Mouse (Mus musculus): ENCODE results near the gene Il1rapl1.

Il1rapl1 gene

DNA sequence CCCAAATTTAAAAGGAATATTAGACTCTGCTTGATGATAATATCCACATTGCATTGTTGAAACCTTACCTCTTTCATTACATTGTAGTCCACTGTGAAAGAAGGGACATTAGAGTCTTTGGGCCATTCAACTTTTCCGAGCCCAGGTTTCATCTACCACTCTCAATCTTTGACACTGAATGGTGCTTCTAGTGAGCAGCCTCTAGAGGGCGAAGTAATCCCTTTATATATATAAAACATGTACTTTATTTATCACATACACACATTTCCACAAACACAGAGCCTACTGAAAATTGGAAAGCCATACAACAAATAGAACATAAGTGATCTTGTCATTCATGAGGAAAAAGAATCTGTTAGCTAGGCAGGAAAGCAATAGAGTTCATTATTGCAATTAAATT is 459.8 kb downstream of the Il1rapl1 start:
- DNase-seq (ENCODE audit: low read depth, low spot score) = peak; percentile 40

DNA sequence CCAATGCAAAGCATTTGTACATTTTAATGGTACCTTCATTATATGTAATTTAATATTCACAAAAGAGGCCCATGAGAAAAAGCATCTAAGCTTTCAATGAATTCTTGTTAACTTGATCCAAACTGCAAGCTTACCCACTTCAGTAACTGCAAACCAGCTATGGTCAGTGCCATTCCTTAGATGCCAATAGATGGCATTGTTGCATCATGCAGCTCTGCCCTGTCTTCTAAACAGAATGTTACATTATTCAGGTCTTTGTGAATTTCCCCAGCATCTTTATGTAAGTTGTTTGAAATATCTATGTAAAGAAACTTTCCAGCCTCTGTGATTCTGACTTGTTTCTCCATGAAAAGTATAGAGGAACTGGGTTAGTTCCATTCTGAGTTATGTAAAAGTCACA is 514.5 kb downstream of the Il1rapl1 start:
- DNase-seq (ENCODE audit: low read depth, low spot score) = peak; percentile 61

DNA sequence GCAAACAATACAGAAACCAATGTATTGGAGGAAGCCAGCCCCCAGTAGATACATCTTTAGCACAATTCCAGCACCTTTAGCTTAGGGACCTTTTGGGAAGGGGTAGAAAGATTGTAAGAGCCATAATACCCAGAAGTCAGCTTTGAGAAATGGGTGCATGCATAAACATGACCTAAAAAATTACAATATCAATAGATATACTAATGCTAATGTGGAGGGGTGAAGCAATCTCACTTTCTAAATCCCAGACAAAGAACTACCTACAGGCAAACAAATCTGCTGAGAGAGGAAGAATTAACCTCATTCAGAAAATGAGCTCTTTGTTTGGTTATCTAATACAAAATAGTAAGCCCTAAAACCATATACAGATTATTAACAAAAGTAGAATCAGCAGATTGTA is 607.4 kb downstream of the Il1rapl1 start:
- DNase-seq (ENCODE audit: low read depth, low spot score) = no peak

DNA sequence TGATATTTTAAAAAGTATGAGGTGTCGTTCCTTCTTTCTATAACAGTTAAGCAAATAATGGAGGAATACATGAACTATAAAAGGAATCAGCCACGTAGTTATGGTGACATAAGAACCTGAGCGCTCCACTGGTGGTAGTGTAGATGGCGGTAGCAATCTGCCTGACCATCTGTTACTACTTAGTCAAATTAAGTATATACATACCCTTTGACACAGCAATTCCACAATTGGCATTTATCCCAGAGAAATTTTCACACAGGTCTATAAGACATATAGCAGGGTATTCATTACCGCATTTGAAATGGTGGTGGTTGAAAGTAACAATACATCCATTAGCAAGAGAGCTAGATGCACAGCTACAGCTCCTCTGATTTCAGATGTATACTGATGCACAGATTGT is 612.8 kb downstream of the Il1rapl1 start:
- DNase-seq (ENCODE audit: low read depth, low spot score) = no peak

- DNase-seq (ENCODE audit: low read depth, low spot score) = no peak
Observed at GRCm38 (mm10) chrX:87483416-87483815, 632.0 kb downstream of the Il1rapl1 start.

GRCm38 (mm10) chrX:87238191-87238590 is 877.3 kb downstream of the Il1rapl1 start:
- DNase-seq (ENCODE audit: low read depth, low spot score) = peak; percentile 94

- DNase-seq (ENCODE audit: low read depth, low spot score) = no peak
Observed at GRCm38 (mm10) chrX:87225280-87225679, 890.2 kb downstream of the Il1rapl1 start.

DNA sequence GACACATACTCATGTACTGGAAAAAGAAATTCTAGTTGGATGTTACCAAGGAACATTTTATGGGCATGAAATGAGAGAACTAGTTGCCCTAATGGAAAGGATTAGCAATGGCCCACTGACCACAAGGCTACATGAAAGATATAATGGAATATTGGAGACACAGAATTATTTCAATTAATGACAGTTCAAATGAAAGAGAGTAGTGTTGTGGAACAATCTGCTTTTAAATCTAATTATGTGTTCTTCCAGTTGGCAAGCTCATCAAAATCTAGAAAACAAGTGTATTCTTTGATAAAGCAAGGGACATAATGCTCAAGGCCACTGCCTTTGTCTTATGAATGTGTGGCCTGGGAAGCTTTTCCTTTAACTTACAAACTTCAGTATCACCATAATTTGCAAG is 1113.1 kb downstream of the Il1rapl1 start:
- no peak for DNase-seq (ENCODE audit: low read depth, low spot score)

GRCm38 (mm10) chrX:86955126-86955525 is 1160.3 kb downstream of the Il1rapl1 start:
- no peak for DNase-seq (ENCODE audit: low read depth, low spot score)

DNA sequence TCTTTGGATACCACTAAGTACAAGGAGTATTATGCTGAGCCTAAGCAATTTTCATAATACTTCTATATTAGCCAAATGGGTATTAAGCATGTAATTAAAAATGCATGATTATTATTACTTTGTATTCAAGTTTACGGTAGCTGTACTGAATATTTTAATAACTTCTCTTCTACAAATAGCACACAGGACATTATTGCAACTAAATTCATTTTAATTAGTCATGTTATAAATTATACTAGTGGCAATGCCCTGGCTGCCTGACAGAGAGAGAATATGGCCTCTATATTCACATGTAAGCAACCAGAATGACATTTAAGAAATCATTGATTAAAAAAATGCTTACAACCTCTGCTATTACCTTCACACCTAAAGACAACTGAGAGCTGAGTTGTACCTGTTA is 1160.8 kb downstream of the Il1rapl1 start:
- no peak for DNase-seq (ENCODE audit: low read depth, low spot score)

DNA sequence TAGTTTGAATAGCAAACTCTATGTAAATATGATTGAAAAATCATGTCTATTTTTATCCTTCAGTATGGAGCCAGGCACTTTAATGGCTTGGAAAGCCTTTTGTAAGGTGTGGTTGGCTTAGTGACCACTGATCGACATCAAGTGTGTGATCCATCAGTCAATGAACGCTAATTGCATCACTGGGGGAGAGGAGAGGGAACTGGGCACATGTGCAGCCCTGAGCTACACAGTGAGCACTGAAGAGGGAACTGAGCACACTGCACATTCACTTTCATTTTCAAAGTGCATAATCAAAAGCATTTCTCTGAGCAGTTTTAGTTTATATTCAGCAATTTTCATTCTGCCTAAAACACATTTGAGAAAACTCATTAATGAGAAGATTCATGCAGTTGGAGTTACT is 1164.5 kb downstream of the Il1rapl1 start:
- no peak for DNase-seq (ENCODE audit: low read depth, low spot score)

DNA sequence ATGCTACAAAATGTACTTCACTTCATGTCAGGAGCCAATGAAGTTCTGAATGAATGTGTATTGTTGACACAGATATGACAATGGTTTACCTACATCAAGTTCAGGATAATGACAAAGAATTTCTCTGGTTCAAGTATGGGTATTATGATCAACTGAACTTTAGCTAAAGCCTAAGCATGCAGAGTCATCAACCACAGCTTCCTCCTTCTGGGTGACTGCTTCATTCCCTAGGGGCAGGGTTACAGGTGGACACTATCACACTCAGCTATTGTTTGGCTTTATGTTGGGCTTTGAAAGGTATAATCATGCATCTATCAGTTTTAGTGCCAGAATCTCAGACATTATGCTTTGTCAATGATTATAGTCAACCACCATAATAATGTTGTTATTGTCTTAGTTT is 1166.3 kb downstream of the Il1rapl1 start:
- DNase-seq (ENCODE audit: low read depth, low spot score) = no peak

- no peak for DNase-seq (ENCODE audit: low read depth, low spot score)
Observed at GRCm38 (mm10) chrX:86854835-86855234, 1260.6 kb downstream of the Il1rapl1 start.

GRCm38 (mm10) chrX:86808218-86808617 is 1307.2 kb downstream of the Il1rapl1 start:
- DNase-seq (ENCODE audit: low read depth, low spot score) = no peak

DNA sequence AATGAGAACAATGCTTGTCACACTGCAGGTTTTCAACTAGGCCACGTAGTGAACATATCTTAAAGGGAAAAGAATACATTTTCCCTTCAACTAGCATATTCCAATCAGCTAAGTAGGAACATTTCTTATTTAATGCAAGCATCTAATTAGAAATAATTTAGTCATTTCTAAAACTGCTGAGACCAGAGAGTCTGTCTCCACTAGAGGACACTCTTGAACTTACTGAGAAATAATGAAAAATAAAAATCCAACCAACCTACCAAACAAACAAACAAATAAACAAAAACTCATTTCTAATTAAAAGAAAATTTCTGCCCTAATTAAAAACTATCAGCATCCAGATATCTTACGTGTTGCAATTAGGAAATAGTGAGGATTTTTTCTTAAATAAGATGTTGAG is 1312.7 kb downstream of the Il1rapl1 start:
- DNase-seq (ENCODE audit: low read depth, low spot score) = no peak

DNA sequence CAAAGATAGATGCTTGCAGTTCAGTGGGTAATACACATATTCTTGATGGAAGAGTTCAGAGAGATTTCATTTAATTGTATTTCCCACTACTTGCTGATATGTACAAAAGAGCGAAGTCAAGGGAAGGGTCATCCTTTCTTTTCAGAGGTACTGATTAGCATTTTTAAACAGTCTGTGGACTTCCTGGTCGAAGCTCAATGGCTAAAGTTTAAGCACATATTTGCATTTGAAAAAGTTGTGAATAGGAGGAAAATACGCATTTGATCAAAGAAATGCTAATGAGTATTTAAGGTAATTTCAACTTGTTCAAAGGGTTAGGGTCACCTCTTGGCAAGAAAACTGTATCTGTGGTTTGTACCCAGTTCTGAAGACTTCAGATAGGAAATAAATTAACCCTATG is 1386.6 kb downstream of the Il1rapl1 start:
- DNase-seq (ENCODE audit: low read depth, low spot score) = no peak

Data from 3T3-L1 (cell line).